Mouse (Mus musculus) urinary bladder, adult 2 months (tissue): ENCODE results near the gene Tnip1. TPM values are rescaled to one million over a fixed set of nuclear protein-coding genes. Genes with fewer than 3 reads are reported as not detected.
"Not testable (repeated sequence)": the region's sequence is repeated elsewhere in the genome, so short reads cannot be mapped to it uniquely, and the experiment has no call there.

Source experiments
- DNase-seq: peaks from one replicate; pipeline ENCODE4 v3.0.0; 2022; ENCODE audit warnings: low spot score
- polyA plus RNA-seq: library from polyadenylated mRNA; depleted of rRNA; stranded (reverse); fragments of >200 nt; gene quantifications from 2 replicates; pipeline ENCODE4 v1.2.3, GENCODE M21; 2012

Tnip1 gene
- polyA plus RNA-seq, 1 experiment, result 19.5 TPM

- DNase-seq, result no peak
Observed at GRCm38 (mm10) chr11:54910081-54910665, 52.5 kb downstream of the Tnip1 start.

- no peak for DNase-seq
Observed at GRCm38 (mm10) chr11:54909273-54909672, 53.4 kb downstream of the Tnip1 start.

GRCm38 (mm10) chr11:54907259-54907658 lies 55.5 kb downstream of the Tnip1 start:
- no peak for DNase-seq

- no peak for DNase-seq
Observed at GRCm38 (mm10) chr11:54906466-54906865, 56.3 kb downstream of the Tnip1 start.

- no peak for DNase-seq
Observed at GRCm38 (mm10) chr11:54905931-54906330, 56.8 kb downstream of the Tnip1 start.

- DNase-seq, result no peak
Observed at GRCm38 (mm10) chr11:54905086-54905485, 57.6 kb downstream of the Tnip1 start.

- no peak for DNase-seq
Observed at GRCm38 (mm10) chr11:54903940-54904706, 58.6 kb downstream of the Tnip1 start.

- DNase-seq, result no peak
Observed at GRCm38 (mm10) chr11:54903339-54903738, 59.4 kb downstream of the Tnip1 start.

GRCm38 (mm10) chr11:54902333-54903323 lies 60.1 kb downstream of the Tnip1 start, which contains the start of gene Gpx3:
Gene Gpx3 (plus strand): TSS chr11:54902453.
- DNase-seq, result peak; percentile 41

GRCm38 (mm10) chr11:54899657-54900056 lies 63.1 kb downstream of the Tnip1 start:
- no peak for DNase-seq

GRCm38 (mm10) chr11:54897470-54897869 lies 65.2 kb downstream of the Tnip1 start:
- no peak for DNase-seq

- not testable (repeated sequence) for DNase-seq
Observed at GRCm38 (mm10) chr11:54896646-54897045, 66.1 kb downstream of the Tnip1 start.

GRCm38 (mm10) chr11:54894589-54894988 lies 68.1 kb downstream of the Tnip1 start:
- DNase-seq, result no peak

GRCm38 (mm10) chr11:54892091-54892490 lies 70.6 kb downstream of the Tnip1 start:
- DNase-seq, result no peak

- no peak for DNase-seq
Observed at GRCm38 (mm10) chr11:54891341-54891740, 71.4 kb downstream of the Tnip1 start.

GRCm38 (mm10) chr11:54887927-54888326 lies 74.8 kb downstream of the Tnip1 start:
- DNase-seq, result no peak

GRCm38 (mm10) chr11:54885406-54885805 lies 77.3 kb downstream of the Tnip1 start:
- DNase-seq, result no peak

- no peak for DNase-seq
Observed at GRCm38 (mm10) chr11:54884937-54885336, 77.8 kb downstream of the Tnip1 start.

- DNase-seq, result no peak
Observed at GRCm38 (mm10) chr11:54884197-54884828, 78.4 kb downstream of the Tnip1 start.

GRCm38 (mm10) chr11:54882671-54883070 lies 80.0 kb downstream of the Tnip1 start:
- DNase-seq, result no peak

GRCm38 (mm10) chr11:54881051-54881474 lies 81.7 kb downstream of the Tnip1 start:
- DNase-seq, result no peak

GRCm38 (mm10) chr11:54879922-54880321 lies 82.8 kb downstream of the Tnip1 start:
- no peak for DNase-seq
